Mouse (Mus musculus) intestine, embryonic 16.5 days (tissue): ENCODE data around the gene Lurap1l. TPM values are rescaled to one million over a fixed set of nuclear protein-coding genes. Genes with fewer than 3 reads are reported as not detected.

ENCODE experiments used
- microRNA-seq: library from miRNA; unstranded; fragments of <30 nt; microRNA quantifications from one replicate; pipeline ENCODE4, GENCODE M21; 2016
- polyA plus RNA-seq: library from polyadenylated mRNA; unstranded; fragments of >200 nt; fragmentation: Nextera tagmentation; extraction: Ambion mirVana; gene quantifications from 2 replicates; pipeline ENCODE4 v1.2.1, GENCODE M21; 2015

Lurap1l gene
- polyA plus RNA-seq, 1 experiment from 2014 or later = 19.5 TPM

Small RNA genes lying within 50 kb of the gene (microRNA-seq; reads per million reads assigned to microRNA genes)
- not detected for gene Gm27452

Other genes with a start within 250 kb of the Lurap1l start
- gene Tyrp1, start 76.5 kb upstream of the Lurap1l start, polyA plus RNA-seq = not detected in 2 replicates